Mouse (Mus musculus): ENCODE results near the gene Adipor1. TPM values are rescaled to one million over a fixed set of nuclear protein-coding genes. Genes with fewer than 3 reads are reported as not detected.
A peak's percentile ranks its signal among the peaks of the same experiment; 100 is the strongest.
"Not testable (repeated sequence)": the region's sequence is repeated elsewhere in the genome, so short reads cannot be mapped to it uniquely, and the experiment has no call there.

The Adipor1 gene
- total and polyA plus RNA-seq, 3 experiments = 82.0 to 168 (median 97.2) TPM

GRCm38 (mm10) chr1:134433002-134433401 lies 17.8 kb downstream of the Adipor1 start:
- no peak for DNase-seq (ENCODE audit: low spot score)
- Histone ChIP-seq H3K4me1 (ENCODE audit: insufficient read depth, low read depth, low read length) (peaks cover 56% of the 10 kb centered on the region), H3K36me3 (replicated peaks) (peaks cover 57% of the 10 kb centered on the region), H3K27me3 (ENCODE audit: insufficient read depth, low read length) (no peaks in the 10 kb centered on the region), H3K4me3 (ENCODE audit: low read depth, low read length) (no peak overlapping the region), H3K9me3 (replicated peaks) (no peaks in the 10 kb centered on the region)
- TF ChIP-seq GATA1 (IDR thresholded peaks at IDR 0.05; ENCODE audit: borderline replicate concordance, low read length) (no peak), CTCF (IDR thresholded peaks at IDR 0.05; ENCODE audit: low read depth, low read length) (no peak), POLR2AphosphoS5 (IDR thresholded peaks at IDR 0.05; ENCODE audit: insufficient replicate concordance, low read depth, low read length) (no peak), GATA2 (IDR thresholded peaks at IDR 0.05; ENCODE audit: borderline replicate concordance, low read depth, low read length) (no peak), TAL1 (conservative IDR thresholded peaks at IDR 0.05; ENCODE audit: low read depth, low read length) (no peak)
- no peak for ATAC-seq (ENCODE audit: extremely low read depth, insufficient number of reproducible peaks, low FRiP score, poor library complexity, severe bottlenecking)

GRCm38 (mm10) chr1:134433473-134433872 lies 18.3 kb downstream of the Adipor1 start:
- Histone ChIP-seq H3K9me3 (replicated peaks) (no peaks in the 10 kb centered on the region), H3K4me3 (ENCODE audit: low read depth, low read length) (no peak overlapping the region), H3K27me3 (ENCODE audit: insufficient read depth, low read length) (no peaks in the 10 kb centered on the region), H3K4me1 (ENCODE audit: insufficient read depth, low read depth, low read length) (peaks cover 55% of the 10 kb centered on the region), H3K36me3 (replicated peaks) (peaks cover 56% of the 10 kb centered on the region)
- no peak for DNase-seq (ENCODE audit: low spot score)
- no peak for TF ChIP-seq GATA2 (IDR thresholded peaks at IDR 0.05; ENCODE audit: borderline replicate concordance, low read depth, low read length)
- no peak for TF ChIP-seq POLR2AphosphoS5 (IDR thresholded peaks at IDR 0.05; ENCODE audit: insufficient replicate concordance, low read depth, low read length)
- no peak for TF ChIP-seq CTCF (IDR thresholded peaks at IDR 0.05; ENCODE audit: low read depth, low read length)
- TF ChIP-seq TAL1 (conservative IDR thresholded peaks at IDR 0.05; ENCODE audit: low read depth, low read length) = no peak
- TF ChIP-seq GATA1 (IDR thresholded peaks at IDR 0.05; ENCODE audit: borderline replicate concordance, low read length) = no peak
- ATAC-seq (ENCODE audit: extremely low read depth, insufficient number of reproducible peaks, low FRiP score, poor library complexity, severe bottlenecking) = no peak

GRCm38 (mm10) chr1:134435414-134435813 lies 20.2 kb downstream of the Adipor1 start:
- Histone ChIP-seq H3K4me1 (ENCODE audit: insufficient read depth, low read depth, low read length) (peaks cover 54% of the 10 kb centered on the region), H3K27me3 (ENCODE audit: insufficient read depth, low read length) (no peaks in the 10 kb centered on the region), H3K4me3 (ENCODE audit: low read depth, low read length) (peak overlapping the region; percentile 54), H3K36me3 (replicated peaks) (peaks cover 43% of the 10 kb centered on the region), H3K9me3 (replicated peaks) (no peaks in the 10 kb centered on the region)
- DNase-seq (ENCODE audit: low spot score) (peak; percentile 49), ATAC-seq (ENCODE audit: extremely low read depth, insufficient number of reproducible peaks, low FRiP score, poor library complexity, severe bottlenecking) (peak; percentile 72)
- TF ChIP-seq GATA1 (IDR thresholded peaks at IDR 0.05; ENCODE audit: borderline replicate concordance, low read length) (no peak), CTCF (IDR thresholded peaks at IDR 0.05; ENCODE audit: low read depth, low read length) (peak; percentile 80)

- ATAC-seq (ENCODE audit: extremely low read depth, insufficient number of reproducible peaks, low FRiP score, poor library complexity, severe bottlenecking) = no peak
- Histone ChIP-seq H3K4me1 (ENCODE audit: insufficient read depth, low read depth, low read length) (peaks cover 33% of the 10 kb centered on the region), H3K36me3 (replicated peaks) (peaks cover 17% of the 10 kb centered on the region), H3K4me3 (ENCODE audit: low read depth, low read length) (no peak overlapping the region), H3K27me3 (ENCODE audit: insufficient read depth, low read length) (no peaks in the 10 kb centered on the region), H3K9me3 (replicated peaks) (peaks cover 2% of the 10 kb centered on the region)
- no peak for TF ChIP-seq GATA1 (IDR thresholded peaks at IDR 0.05; ENCODE audit: borderline replicate concordance, low read length)
- no peak for TF ChIP-seq GATA2 (IDR thresholded peaks at IDR 0.05; ENCODE audit: borderline replicate concordance, low read depth, low read length)
- TF ChIP-seq POLR2AphosphoS5 (IDR thresholded peaks at IDR 0.05; ENCODE audit: insufficient replicate concordance, low read depth, low read length) = no peak
- no peak for TF ChIP-seq CTCF (IDR thresholded peaks at IDR 0.05; ENCODE audit: low read depth, low read length)
- no peak for TF ChIP-seq TAL1 (conservative IDR thresholded peaks at IDR 0.05; ENCODE audit: low read depth, low read length)
- no peak for DNase-seq (ENCODE audit: low spot score)
These were observed 25.3 kb downstream of the Adipor1 start for GRCm38 (mm10) chr1:134440437-134440836.

- peaks cover 27% of the 10 kb centered on the region for H3K4me1 ChIP-seq (ENCODE audit: insufficient read depth, low read depth, low read length)
- not testable (repeated sequence) for H3K27me3 ChIP-seq (ENCODE audit: insufficient read depth, low read length); DNase-seq (ENCODE audit: low spot score); H3K9me3 ChIP-seq (replicated peaks); H3K4me3 ChIP-seq (ENCODE audit: low read depth, low read length); ATAC-seq (ENCODE audit: extremely low read depth, insufficient number of reproducible peaks, low FRiP score, poor library complexity, severe bottlenecking)
- H3K36me3 ChIP-seq (replicated peaks) = peaks cover 21% of the 10 kb centered on the region
These were observed 26.6 kb downstream of the Adipor1 start for GRCm38 (mm10) chr1:134441737-134442136.

- DNase-seq (ENCODE audit: low spot score) (no peak), ATAC-seq (ENCODE audit: extremely low read depth, insufficient number of reproducible peaks, low FRiP score, poor library complexity, severe bottlenecking) (no peak)
- Histone ChIP-seq H3K4me1 (ENCODE audit: insufficient read depth, low read depth, low read length) (peaks cover 26% of the 10 kb centered on the region), H3K36me3 (replicated peaks) (peaks cover 21% of the 10 kb centered on the region), H3K27me3 (ENCODE audit: insufficient read depth, low read length) (no peaks in the 10 kb centered on the region), H3K9me3 (replicated peaks) (peaks cover 2% of the 10 kb centered on the region), H3K4me3 (ENCODE audit: low read depth, low read length) (no peak overlapping the region)
- TF ChIP-seq TAL1 (conservative IDR thresholded peaks at IDR 0.05; ENCODE audit: low read depth, low read length) (no peak), POLR2AphosphoS5 (IDR thresholded peaks at IDR 0.05; ENCODE audit: insufficient replicate concordance, low read depth, low read length) (no peak), CTCF (IDR thresholded peaks at IDR 0.05; ENCODE audit: low read depth, low read length) (no peak), GATA2 (IDR thresholded peaks at IDR 0.05; ENCODE audit: borderline replicate concordance, low read depth, low read length) (no peak), GATA1 (IDR thresholded peaks at IDR 0.05; ENCODE audit: borderline replicate concordance, low read length) (no peak)
These were observed 27.2 kb downstream of the Adipor1 start for GRCm38 (mm10) chr1:134442394-134442793.

- Histone ChIP-seq H3K4me1 (ENCODE audit: insufficient read depth, low read depth, low read length) (peaks cover 28% of the 10 kb centered on the region), H3K36me3 (replicated peaks) (peaks cover 20% of the 10 kb centered on the region)
- DNase-seq (ENCODE audit: low spot score); ATAC-seq (ENCODE audit: extremely low read depth, insufficient number of reproducible peaks, low FRiP score, poor library complexity, severe bottlenecking); H3K9me3 ChIP-seq (replicated peaks); H3K27me3 ChIP-seq (ENCODE audit: insufficient read depth, low read length); H3K4me3 ChIP-seq (ENCODE audit: low read depth, low read length): not testable (repeated sequence)
These were observed 28.1 kb downstream of the Adipor1 start for GRCm38 (mm10) chr1:134443288-134443687.
